ENCODE assay signal across 18 mouse cellular contexts in the genomic region with DNA sequence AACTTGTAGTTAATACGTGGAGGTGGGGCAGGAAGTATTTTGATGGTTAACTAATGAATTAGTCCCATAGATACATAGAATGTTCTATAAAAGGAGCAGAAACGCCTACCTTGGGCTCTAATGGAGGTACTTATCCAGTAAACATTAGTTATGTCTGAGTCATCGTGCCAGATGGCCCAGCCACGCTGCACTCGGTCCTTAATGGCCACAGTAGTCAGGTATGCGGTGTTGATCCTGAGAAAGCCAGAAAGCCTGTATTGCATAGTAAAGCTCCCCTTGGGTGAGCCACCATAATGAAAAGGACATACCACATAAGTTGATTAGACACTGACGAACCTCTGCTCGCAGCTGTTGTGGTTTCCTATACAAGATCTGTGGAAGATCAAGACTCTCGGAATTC.
"Had no signal": no experiment of that assay in that cellular context is flagged by ENCODE, and none has a peak within 500 bp of the region (broad histone marks: within the 10 kb centered on the region; RNA-seq: fewer than 3 reads in every experiment).

No protein-coding gene starts in this region.

- H3K27ac ChIP-seq: midbrain, embryonic 10.5 days; midbrain, embryonic 12.5 days; midbrain, embryonic 15.5 days; neural tube, embryonic 13.5 days; neural tube, embryonic 15.5 days had no signal

- ATAC-seq: midbrain, embryonic 15.5 days had no signal

- H3K9me3 ChIP-seq: midbrain, embryonic 10.5 days; midbrain, embryonic 12.5 days; midbrain, embryonic 15.5 days; neural tube, embryonic 13.5 days; neural tube, embryonic 15.5 days had no signal

- H3K9ac ChIP-seq: lung, embryonic 14.5 days; midbrain, embryonic 12.5 days; midbrain, embryonic 15.5 days; neural tube, embryonic 13.5 days; neural tube, embryonic 15.5 days had no signal

- DNase-seq: lung, adult 18-20 months; lung, embryonic 14.5 days; lung, postnatal 10 days; lung, postnatal 4 days; retina, postnatal 1 day; right cerebral cortex, adult 18-20 months; right cerebral cortex, postnatal 25 days; right cerebral cortex, postnatal 4 days; spleen, adult 18-20 months; thymus, adult 18-20 months; thymus, postnatal 14 days; thymus, postnatal 36 days had no signal

- H3K4me3 ChIP-seq: midbrain, embryonic 10.5 days; midbrain, embryonic 12.5 days; midbrain, embryonic 15.5 days; myocyte; neural tube, embryonic 13.5 days; neural tube, embryonic 15.5 days had no signal

- H3K36me3 ChIP-seq: midbrain, embryonic 10.5 days; midbrain, embryonic 12.5 days; midbrain, embryonic 15.5 days; neural tube, embryonic 13.5 days; neural tube, embryonic 15.5 days had no signal

- H3K27me3 ChIP-seq: midbrain, embryonic 12.5 days; midbrain, embryonic 15.5 days; neural tube, embryonic 13.5 days; neural tube, embryonic 15.5 days had no signal

- H3K4me2 ChIP-seq: lung, embryonic 14.5 days; midbrain, embryonic 12.5 days; midbrain, embryonic 15.5 days; neural tube, embryonic 13.5 days; neural tube, embryonic 15.5 days had no signal

- H3K4me1 ChIP-seq: midbrain, embryonic 10.5 days; midbrain, embryonic 15.5 days had no signal
